Mouse (Mus musculus) forebrain, embryonic 11.5 days (tissue): ENCODE results near the gene 3110018I06Rik. TPM values are rescaled to one million over a fixed set of nuclear protein-coding genes. Genes with fewer than 3 reads are reported as not detected.

Experiments used
- ATAC-seq: fragments of 200-750 bp; cut with Nextera tagmentation; replicated peaks from 2 replicates; pipeline ENCODE4 v1.8.0; 2017; ENCODE audit warnings: moderate TSS enrichment; ENCODE audit not compliant: low FRiP score
- DNase-seq: peaks from one replicate; pipeline ENCODE4 v3.0.0-alpha.2; 2017; ENCODE audit warnings: low spot score
- H3K27ac ChIP-seq: fragments of 300-500 bp; sonication (generic); 2 replicates; pipeline ENCODE4 v1.5.1; 2014; ENCODE audit warnings: low read depth, low read length
- H3K27me3 ChIP-seq: fragments of 300-500 bp; sonication (generic); 2 replicates; pipeline ENCODE4 v1.6.1; 2014; ENCODE audit warnings: mild to moderate bottlenecking, low read length, mixed read lengths; ENCODE audit not compliant: control insufficient read depth, insufficient read depth
- H3K36me3 ChIP-seq: fragments of 300-500 bp; sonication (generic); 2 replicates; pipeline ENCODE4 v1.6.1; 2014; ENCODE audit warnings: mild to moderate bottlenecking, low read length, moderate library complexity, mixed read lengths; ENCODE audit not compliant: control insufficient read depth, insufficient read depth
- H3K4me1 ChIP-seq: fragments of 300-500 bp; sonication (generic); replicated peaks from 2 replicates; pipeline ENCODE4 v1.6.1; 2014; ENCODE audit warnings: low read length, mixed read lengths; ENCODE audit not compliant: control insufficient read depth, insufficient read depth
- H3K4me2 ChIP-seq: fragments of 300-500 bp; sonication (generic); 2 replicates; pipeline ENCODE4 v1.6.1; 2014; ENCODE audit warnings: low read depth, mild to moderate bottlenecking, low read length, moderate library complexity, mixed read lengths; ENCODE audit not compliant: severe bottlenecking
- H3K4me3 ChIP-seq: fragments of 300-500 bp; sonication (generic); 2 replicates; pipeline ENCODE4 v1.5.1; 2014; ENCODE audit warnings: low read depth, low read length
- H3K9ac ChIP-seq: fragments of 300-500 bp; sonication (generic); 2 replicates; pipeline ENCODE4 v1.6.1; 2014; ENCODE audit warnings: low read length
- H3K9me3 ChIP-seq: fragments of 300-500 bp; sonication (generic); 2 replicates; pipeline ENCODE4 v1.6.1; 2016; ENCODE audit warnings: low read length, mixed read lengths; ENCODE audit not compliant: control insufficient read depth
- WGBS: fragments of 180-500 bp; shearing (Covaris S2); extraction: QIAGEN DNeasy Blood & Tissue Kit; methylation state at CpG from one replicate; pipeline ENCODE4 v1.1.7; 2014; 5-methylcytosine and 5-hydroxymethylcytosine counted together
- polyA plus RNA-seq: library from polyadenylated mRNA; unstranded; fragments of >200 nt; fragmentation: Nextera tagmentation; extraction: Ambion mirVana; gene quantifications from 2 replicates; pipeline ENCODE4 v1.2.1, GENCODE M21; 2014

The 3110018I06Rik gene
- polyA plus RNA-seq = not detected in 2 replicates

- Histone ChIP-seq H3K27ac (no peak within 1 kb of the TSS), H3K36me3 (no peaks in the 10 kb centered on the region), H3K4me3 (no peak within 1 kb of the TSS), H3K9me3 (no peaks in the 10 kb centered on the region), H3K4me1 (no peaks in the 10 kb centered on the region), H3K9ac (no peak within 1 kb of the TSS), H3K27me3 (no peaks in the 10 kb centered on the region), H3K4me2 (no peak within 1 kb of the TSS)
- ATAC-seq = no peak
- 90% methylated on average over 6 of the region's 6 CpGs for WGBS
- peak; percentile 11 for DNase-seq
Observed at GRCm38 (mm10) chr12:107488371-107488770, at the start of gene 3110018I06Rik. 3110018I06Rik (plus strand) TSS chr12:107488632.

GRCm38 (mm10) chr12:107444681-107445080 is 43.8 kb upstream of the 3110018I06Rik start:
- ATAC-seq (no peak), DNase-seq (no peak)
- Histone ChIP-seq H3K4me3 (no peak overlapping the region), H3K27ac (no peak overlapping the region), H3K4me2 (no peak overlapping the region), H3K4me1 (no peaks in the 10 kb centered on the region), H3K27me3 (no peaks in the 10 kb centered on the region), H3K9me3 (no peaks in the 10 kb centered on the region), H3K9ac (no peak overlapping the region), H3K36me3 (no peaks in the 10 kb centered on the region)
- WGBS = 59% methylated on average over 7 of the region's 7 CpGs

GRCm38 (mm10) chr12:107457835-107458234 is 30.6 kb upstream of the 3110018I06Rik start:
- no peaks in the 10 kb centered on the region for H3K36me3 ChIP-seq
- DNase-seq = no peak
- WGBS = 83% methylated on average over 9 of the region's 9 CpGs
- H3K4me2 ChIP-seq = no peak overlapping the region
- no peaks in the 10 kb centered on the region for H3K27me3 ChIP-seq
- H3K4me1 ChIP-seq = no peaks in the 10 kb centered on the region
- no peak for ATAC-seq
- H3K9me3 ChIP-seq = no peaks in the 10 kb centered on the region
- H3K27ac ChIP-seq = no peak overlapping the region
- no peak overlapping the region for H3K4me3 ChIP-seq
- H3K9ac ChIP-seq = no peak overlapping the region

GRCm38 (mm10) chr12:107464731-107465130 is 23.7 kb upstream of the 3110018I06Rik start:
- H3K9me3 ChIP-seq = no peaks in the 10 kb centered on the region
- H3K27me3 ChIP-seq = no peaks in the 10 kb centered on the region
- ATAC-seq (no peak), DNase-seq (peak; percentile 82)
- no peak overlapping the region for H3K4me3 ChIP-seq
- no peak overlapping the region for H3K9ac ChIP-seq
- WGBS = 33% methylated on average over 5 of the region's 5 CpGs
- no peak overlapping the region for H3K4me2 ChIP-seq
- H3K4me1 ChIP-seq = no peaks in the 10 kb centered on the region
- no peaks in the 10 kb centered on the region for H3K36me3 ChIP-seq
- no peak overlapping the region for H3K27ac ChIP-seq

GRCm38 (mm10) chr12:107476441-107477291 is 11.8 kb upstream of the 3110018I06Rik start:
- Histone ChIP-seq H3K4me2 (no peak overlapping the region), H3K9me3 (no peaks in the 10 kb centered on the region), H3K27me3 (no peaks in the 10 kb centered on the region), H3K4me3 (no peak overlapping the region), H3K27ac (no peak overlapping the region), H3K4me1 (peaks cover 6% of the 10 kb centered on the region), H3K9ac (no peak overlapping the region), H3K36me3 (no peaks in the 10 kb centered on the region)
- ATAC-seq (0 out of 2 replicates have a peak, but pooled peaks have one; percentile 18), DNase-seq (no peak)
- 27% methylated on average over 12 of the region's 12 CpGs for WGBS

GRCm38 (mm10) chr12:107479350-107479749 is 9.1 kb upstream of the 3110018I06Rik start:
- peaks cover 6% of the 10 kb centered on the region for H3K4me1 ChIP-seq
- DNase-seq (no peak), ATAC-seq (no peak)
- WGBS = 7% methylated on average over 3 of the region's 3 CpGs
- H3K9me3 ChIP-seq = no peaks in the 10 kb centered on the region
- no peak overlapping the region for H3K4me3 ChIP-seq
- no peak overlapping the region for H3K27ac ChIP-seq
- H3K27me3 ChIP-seq = no peaks in the 10 kb centered on the region
- no peak overlapping the region for H3K9ac ChIP-seq
- no peak overlapping the region for H3K4me2 ChIP-seq
- no peaks in the 10 kb centered on the region for H3K36me3 ChIP-seq

- no peaks in the 10 kb centered on the region for H3K4me1 ChIP-seq
- no peak overlapping the region for H3K9ac ChIP-seq
- H3K4me2 ChIP-seq = no peak overlapping the region
- 85% methylated on average over 5 of the region's 5 CpGs for WGBS
- H3K9me3 ChIP-seq = no peaks in the 10 kb centered on the region
- H3K36me3 ChIP-seq = no peaks in the 10 kb centered on the region
- ATAC-seq = no peak
- H3K27me3 ChIP-seq = no peaks in the 10 kb centered on the region
- no peak overlapping the region for H3K27ac ChIP-seq
- H3K4me3 ChIP-seq = no peak overlapping the region
- DNase-seq = peak; percentile 26
Observed at GRCm38 (mm10) chr12:107483031-107483430, 5.4 kb upstream of the 3110018I06Rik start.

- ATAC-seq (no peak), DNase-seq (no peak)
- WGBS = 87% methylated on average over 1 of the region's 1 CpGs
- Histone ChIP-seq H3K9me3 (no peaks in the 10 kb centered on the region), H3K27me3 (no peaks in the 10 kb centered on the region), H3K9ac (no peak overlapping the region), H3K36me3 (no peaks in the 10 kb centered on the region), H3K27ac (no peak overlapping the region), H3K4me3 (no peak overlapping the region), H3K4me2 (no peak overlapping the region), H3K4me1 (no peaks in the 10 kb centered on the region)
Observed at GRCm38 (mm10) chr12:107491344-107491743, 2.9 kb downstream of the 3110018I06Rik start.

- ATAC-seq (no peak), DNase-seq (peak; percentile 16)
- Histone ChIP-seq H3K27ac (no peak overlapping the region), H3K36me3 (no peaks in the 10 kb centered on the region), H3K9ac (no peak overlapping the region), H3K9me3 (no peaks in the 10 kb centered on the region), H3K27me3 (no peaks in the 10 kb centered on the region), H3K4me1 (no peaks in the 10 kb centered on the region), H3K4me3 (no peak overlapping the region), H3K4me2 (no peak overlapping the region)
- WGBS = 77% methylated on average over 5 of the region's 5 CpGs
Observed at GRCm38 (mm10) chr12:107496924-107497323, 8.5 kb downstream of the 3110018I06Rik start.
